Mouse (Mus musculus): ENCODE data around the gene Fbln1.

Gene Fbln1

DNA sequence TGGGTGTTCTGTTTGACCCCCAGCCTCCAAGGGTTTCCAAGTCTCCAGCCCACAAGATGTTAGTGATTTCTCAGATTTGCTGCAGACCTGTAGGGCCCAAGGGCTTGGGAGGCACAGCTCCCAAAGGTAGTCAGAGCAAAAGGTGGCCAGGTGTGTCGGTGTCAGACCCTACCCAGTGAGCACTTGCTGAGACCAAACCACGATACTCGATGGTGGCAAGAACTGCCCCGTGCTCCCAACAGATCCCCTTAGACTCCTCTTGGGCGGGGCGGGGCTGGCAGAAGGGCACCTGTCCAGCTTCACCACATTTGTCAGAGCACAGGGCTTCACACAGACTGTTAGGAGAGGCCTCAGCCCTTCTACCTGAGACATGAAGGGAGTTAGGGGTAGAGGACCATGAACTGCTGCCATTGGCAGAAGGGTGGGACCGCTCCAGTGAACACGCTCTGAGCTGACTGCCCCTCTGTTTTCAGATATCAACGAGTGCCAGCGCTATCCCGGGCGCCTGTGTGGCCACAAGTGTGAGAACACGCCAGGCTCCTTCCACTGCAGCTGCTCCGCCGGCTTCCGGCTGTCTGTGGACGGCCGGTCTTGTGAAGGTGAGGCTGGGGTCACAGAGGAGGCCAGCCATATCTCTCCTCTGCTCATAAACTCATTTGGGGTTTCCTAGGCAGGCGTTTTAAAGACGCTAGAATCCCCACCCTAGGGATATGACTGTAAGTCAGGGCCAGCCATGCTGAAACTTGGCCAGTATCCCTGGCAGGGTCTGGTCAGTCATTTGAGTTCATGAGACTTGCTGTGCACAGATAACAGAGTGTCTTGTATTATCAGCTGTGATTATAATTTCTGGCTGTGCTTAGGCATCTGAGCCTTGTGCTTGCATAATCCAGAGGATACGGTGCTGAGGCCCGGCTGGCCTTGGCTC, 33.3 kb downstream of the Fbln1 start:
- DNase-seq (ENCODE audit: low read depth, low spot score) = no peak

GRCm38 (mm10) chr15:85240086-85240485, 34.3 kb downstream of the Fbln1 start:
- no peak for DNase-seq (ENCODE audit: low read depth, low spot score)

DNA sequence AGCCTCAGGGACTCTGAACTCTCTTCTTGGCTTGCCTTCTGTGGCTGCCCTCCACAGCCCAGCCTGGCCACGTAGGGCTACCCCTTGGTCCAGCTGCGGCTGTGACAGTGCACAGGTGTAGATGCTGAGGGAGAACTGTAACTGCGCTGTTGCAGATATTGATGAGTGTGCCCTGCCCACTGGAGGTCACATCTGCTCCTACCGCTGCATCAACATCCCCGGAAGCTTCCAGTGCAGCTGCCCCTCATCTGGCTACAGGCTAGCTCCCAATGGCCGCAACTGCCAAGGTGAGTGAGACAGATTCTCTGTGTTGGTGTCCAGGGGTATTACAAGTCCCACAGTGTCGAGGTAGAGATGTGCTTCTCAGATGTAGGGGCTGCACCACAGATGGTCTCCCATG, 36.1 kb downstream of the Fbln1 start:
- DNase-seq (ENCODE audit: low read depth, low spot score) = no peak

GRCm38 (mm10) chr15:85244414-85245161, 38.8 kb downstream of the Fbln1 start:
- DNase-seq (ENCODE audit: low read depth, low spot score) = peak; percentile 29

- DNase-seq (ENCODE audit: low read depth, low spot score) = peak; percentile 95
Measured at GRCm38 (mm10) chr15:85245241-85246010, 39.7 kb downstream of the Fbln1 start.

GRCm38 (mm10) chr15:85246016-85246415, 40.3 kb downstream of the Fbln1 start:
- DNase-seq (ENCODE audit: low read depth, low spot score) = no peak

DNA sequence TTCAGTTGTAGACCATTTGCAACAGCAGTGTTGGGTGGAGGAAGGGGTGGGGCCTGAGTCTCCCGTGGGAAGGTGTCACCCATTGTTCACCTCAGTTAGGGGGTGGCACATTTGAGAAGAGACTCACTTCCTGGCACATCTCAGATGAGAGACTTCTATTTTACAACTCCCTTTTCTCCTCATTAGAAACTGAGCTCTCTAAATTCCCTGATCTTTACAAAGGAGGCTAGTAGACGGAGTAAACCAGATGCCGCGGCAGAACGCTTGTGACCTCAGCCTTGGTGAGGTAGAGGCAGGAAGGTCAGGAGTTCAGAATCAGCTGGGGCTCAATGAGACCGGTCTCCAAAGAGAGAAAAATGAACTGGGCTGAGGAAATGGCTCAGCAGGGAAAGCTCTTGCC, 41.2 kb downstream of the Fbln1 start:
- no peak for DNase-seq (ENCODE audit: low read depth, low spot score)

GRCm38 (mm10) chr15:85248311-85248710, 42.6 kb downstream of the Fbln1 start:
- DNase-seq (ENCODE audit: low read depth, low spot score) = peak; percentile 25

GRCm38 (mm10) chr15:85249252-85249651, 43.5 kb downstream of the Fbln1 start:
- peak; percentile 90 for DNase-seq (ENCODE audit: low read depth, low spot score)

DNA sequence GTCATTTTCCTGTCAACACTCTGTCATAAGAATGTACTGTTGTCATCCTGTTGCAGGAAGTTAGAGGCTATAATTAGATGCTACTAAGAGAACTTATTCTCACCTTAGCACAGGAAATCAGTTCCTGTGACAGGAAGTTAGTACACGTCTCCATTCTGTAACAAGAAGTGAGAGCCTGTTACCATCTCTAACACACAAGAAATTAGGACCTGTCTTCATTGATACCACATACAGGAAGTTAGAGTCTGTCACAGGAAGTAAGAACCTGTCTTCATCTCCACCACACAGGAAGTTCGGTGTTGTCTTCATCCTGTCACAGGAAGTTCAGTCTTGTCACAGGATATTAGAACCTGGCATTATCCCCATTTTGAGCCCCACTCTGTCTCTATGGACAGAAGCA, 44.7 kb downstream of the Fbln1 start:
- no peak for DNase-seq (ENCODE audit: low read depth, low spot score)

DNA sequence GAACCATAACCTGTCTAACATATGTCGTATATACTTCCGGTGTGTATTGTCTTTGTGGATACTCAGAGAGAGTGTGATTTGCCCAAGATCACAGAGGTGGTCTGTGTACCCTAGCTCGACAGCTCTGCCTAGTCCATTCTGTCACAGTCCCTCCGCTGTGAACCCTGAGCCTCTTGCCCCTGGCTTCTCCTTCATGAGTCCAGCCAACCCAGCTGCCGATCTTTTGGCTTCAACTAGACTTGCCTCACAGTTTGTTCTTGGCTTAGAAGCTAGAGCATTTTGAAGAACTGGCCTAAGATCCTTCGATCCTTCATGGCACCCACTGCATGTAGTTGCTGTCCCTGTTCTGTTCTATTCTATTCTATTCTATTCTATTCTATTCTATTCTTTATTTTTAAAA, 46.7 kb downstream of the Fbln1 start:
- no peak for DNase-seq (ENCODE audit: low read depth, low spot score)

- DNase-seq (ENCODE audit: low read depth, low spot score) = peak; percentile 77
Measured at GRCm38 (mm10) chr15:85257775-85258429, 52.2 kb downstream of the Fbln1 start.

DNA sequence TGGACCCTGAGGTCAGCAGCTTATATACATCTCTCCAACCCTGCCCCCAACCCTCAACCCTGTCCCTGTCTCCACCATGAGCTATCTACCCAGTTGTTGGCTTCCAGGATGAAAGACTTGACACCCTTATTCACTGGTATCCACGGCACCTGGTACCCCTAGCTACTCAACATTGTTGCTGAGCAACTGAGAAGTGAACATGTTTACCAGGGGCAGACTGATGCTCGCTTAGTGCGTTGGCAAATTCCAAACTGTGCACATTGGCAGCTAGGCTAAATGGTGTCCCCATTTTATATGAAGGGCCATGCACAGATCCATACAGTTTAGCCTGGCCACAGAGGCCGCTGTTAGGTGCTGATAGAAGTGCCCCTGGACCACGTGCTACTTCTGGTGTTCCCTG, 57.1 kb downstream of the Fbln1 start:
- DNase-seq (ENCODE audit: low read depth, low spot score) = no peak

DNA sequence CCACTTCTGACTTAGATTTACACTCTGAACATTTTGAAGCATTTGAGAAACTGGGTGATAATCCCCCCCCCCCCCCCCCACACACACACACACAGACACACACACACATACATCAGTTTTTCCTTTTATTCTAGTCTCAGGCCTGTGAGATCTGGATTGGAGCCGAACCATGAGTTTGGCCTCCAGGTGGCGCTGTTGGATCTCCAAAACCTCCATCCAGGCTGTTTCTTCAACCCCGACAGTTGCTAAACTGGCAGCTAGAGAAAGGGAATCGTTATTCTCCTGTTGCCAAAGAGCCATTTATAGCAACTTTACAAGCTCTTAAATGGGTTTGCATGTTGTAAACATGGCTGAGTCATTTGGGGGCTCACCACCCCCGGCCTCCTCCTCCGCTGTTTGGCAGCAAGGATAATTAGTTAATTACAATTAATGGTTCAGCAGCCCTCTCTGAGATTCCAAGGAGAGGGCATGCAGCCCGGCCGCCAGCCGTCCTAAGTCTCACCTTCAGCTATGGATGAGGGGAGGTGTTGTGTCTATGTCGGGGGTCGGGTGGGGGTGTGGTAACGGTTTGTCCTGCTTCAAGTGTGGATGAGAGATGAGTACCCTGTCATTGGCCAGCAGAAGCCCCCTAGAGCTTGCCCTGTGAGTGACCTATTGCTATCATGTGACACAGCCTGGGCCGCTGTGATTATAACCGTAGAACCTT, 61.1 kb downstream of the Fbln1 start:
- peak; percentile 88 for DNase-seq (ENCODE audit: low read depth, low spot score)

DNA sequence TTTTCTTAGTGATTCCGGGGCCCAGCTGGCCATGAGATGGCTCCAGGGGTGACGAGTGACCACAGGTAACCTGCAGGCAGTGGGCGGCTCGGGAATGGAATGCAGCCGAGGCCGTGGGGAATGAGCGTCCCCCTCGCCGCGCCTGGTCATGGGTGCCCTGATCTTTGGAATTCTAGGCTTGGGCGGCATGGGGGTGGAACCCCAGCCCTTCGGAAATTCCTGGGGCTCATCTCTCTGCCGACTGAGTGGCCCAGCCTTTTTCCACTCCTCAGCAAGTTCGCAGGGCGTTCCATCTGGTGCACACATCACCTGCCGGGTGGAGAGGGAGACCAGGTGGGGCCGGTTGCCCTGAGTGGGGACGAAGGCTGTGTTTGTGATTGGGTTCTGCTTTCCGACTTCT, 62.1 kb downstream of the Fbln1 start:
- no peak for DNase-seq (ENCODE audit: low read depth, low spot score)

DNA sequence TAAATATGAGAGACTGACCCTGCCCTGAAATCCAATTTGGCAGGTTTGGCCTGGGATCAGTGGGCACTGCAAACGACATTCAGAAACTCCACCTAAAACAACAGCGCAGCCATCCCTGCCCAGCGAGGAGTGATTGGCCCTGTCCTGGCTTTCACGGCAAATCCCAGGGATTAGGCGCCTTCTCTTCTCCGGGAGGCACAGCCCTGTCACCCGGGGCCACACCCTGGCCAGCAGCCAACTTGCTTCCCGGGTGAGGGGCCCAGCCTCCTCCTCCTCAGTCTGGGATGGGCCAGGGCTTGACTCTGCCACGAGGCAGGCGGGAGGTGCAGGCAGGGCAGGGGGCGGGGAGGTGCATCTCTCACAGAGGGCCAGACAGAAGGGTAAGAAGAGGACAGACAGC, 67.2 kb downstream of the Fbln1 start:
- DNase-seq (ENCODE audit: low read depth, low spot score) = no peak

DNA sequence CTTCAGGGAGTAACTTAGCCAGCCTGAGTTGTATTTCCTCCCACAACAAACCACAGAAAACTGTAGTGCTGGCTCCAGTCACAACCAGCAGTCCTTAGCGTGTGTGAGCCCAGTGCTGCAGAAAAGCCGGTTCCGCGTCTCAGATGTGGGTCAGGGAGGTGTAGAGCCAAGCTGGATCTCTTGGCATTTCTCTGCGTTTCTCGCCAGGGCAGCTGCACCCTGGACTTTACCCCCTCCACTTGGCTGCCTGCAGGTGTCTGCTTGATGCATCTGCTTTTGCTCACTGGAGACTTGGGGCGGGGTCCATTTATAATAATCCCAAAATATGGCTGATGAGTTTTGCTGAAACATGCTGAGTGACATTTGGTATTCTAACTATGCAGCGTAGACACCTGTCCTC, 71.5 kb downstream of the Fbln1 start:
- DNase-seq (ENCODE audit: low read depth, low spot score) = no peak

- DNase-seq (ENCODE audit: low read depth, low spot score) = no peak
Measured at GRCm38 (mm10) chr15:85278986-85279385, 73.2 kb downstream of the Fbln1 start.

DNA sequence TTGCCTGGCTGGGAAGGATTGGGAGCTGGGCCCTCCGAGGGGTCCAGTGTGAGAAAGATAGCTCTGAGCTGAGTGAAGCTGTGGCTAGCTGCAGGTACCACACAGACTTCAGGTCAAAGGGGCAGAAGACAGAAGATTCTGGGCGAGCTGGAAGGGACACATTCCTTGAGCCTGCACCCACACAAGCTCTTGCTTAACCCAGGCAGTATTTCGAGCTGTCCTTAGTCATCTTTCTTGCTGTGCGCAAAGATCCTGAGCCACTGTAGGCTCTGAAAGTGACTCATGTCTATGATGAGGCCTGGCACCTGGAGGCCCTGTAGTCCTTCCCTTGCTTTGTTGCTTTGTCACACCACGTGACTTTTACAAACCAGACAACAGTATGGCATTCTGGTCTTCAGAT, 76.3 kb downstream of the Fbln1 start:
- DNase-seq (ENCODE audit: low read depth, low spot score) = peak; percentile 57

- no peak for DNase-seq (ENCODE audit: low read depth, low spot score)
Measured at GRCm38 (mm10) chr15:85284651-85285050, 78.9 kb downstream of the Fbln1 start.

DNA sequence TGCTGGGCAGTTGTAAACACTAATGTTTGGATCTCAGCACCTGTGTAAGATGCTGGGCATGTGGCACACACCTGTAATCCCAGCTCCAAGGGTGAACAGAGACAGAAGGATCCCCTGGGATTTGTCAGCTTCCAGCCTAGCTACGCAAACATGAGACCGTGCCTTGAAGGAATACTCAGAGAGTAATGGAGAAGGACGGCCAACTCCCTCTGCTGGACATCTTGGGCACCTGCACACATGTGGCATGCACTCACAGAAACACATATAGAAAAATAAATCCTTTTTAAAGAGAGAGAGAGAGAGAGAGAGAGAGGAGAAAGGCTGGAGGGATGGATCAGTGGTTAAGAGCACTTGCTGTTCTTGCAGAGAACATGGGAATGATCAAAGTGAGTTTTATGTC, 88.9 kb downstream of the Fbln1 start:
- peak; percentile 9 for DNase-seq (ENCODE audit: low read depth, low spot score)

All from 3T3-L1 (cell line).